Mouse (Mus musculus): ENCODE results near the gene Obscn. TPM values are rescaled to one million over a fixed set of nuclear protein-coding genes. Genes with fewer than 3 reads are reported as not detected.

Gene Obscn
- total and polyA plus RNA-seq, 2 experiments from 2014 or later: 107 to 245 TPM

- ATAC-seq (ENCODE audit: insufficient read depth, low read depth) (no peak), DNase-seq (ENCODE audit: low spot score) (no peak)
- H3K9me3 ChIP-seq (replicated peaks; ENCODE audit: control insufficient read depth, low read length): no peaks in the 10 kb centered on the region
- no peak overlapping the region for H3K27ac ChIP-seq (ENCODE audit: low read depth)
- H3K27me3 ChIP-seq (ENCODE audit: control insufficient read depth, insufficient read depth, low read length): peaks cover 21% of the 10 kb centered on the region
- peak overlapping the region; percentile 76 for H3K4me2 ChIP-seq (ENCODE audit: low read depth, low read length)
- H3K9ac ChIP-seq (replicated peaks; ENCODE audit: low read depth, low read length): 0 out of 2 replicates have a peak overlapping the region, but pooled peaks have one; percentile 16
- H3K4me3 ChIP-seq (ENCODE audit: low read depth, low read length): peak overlapping the region; percentile 11; the same call in 1 of the 2 replicates
- TF ChIP-seq CTCF (IDR thresholded peaks at IDR 0.05; ENCODE audit: low read depth) (no peak), EP300 (IDR thresholded peaks at IDR 0.05; ENCODE audit: low read depth) (no peak)
- peaks cover 48% of the 10 kb centered on the region for H3K36me3 ChIP-seq (replicated peaks; ENCODE audit: control insufficient read depth, insufficient read depth, low read length)
- H3K4me1 ChIP-seq (ENCODE audit: control insufficient read depth, insufficient read depth): peaks cover 25% of the 10 kb centered on the region
- WGBS: 14% methylated on average over 33 of the region's 35 CpGs
Measured at GRCm38 (mm10) chr11:59134373-59134997, 1.7 kb downstream of the Obscn start.

- Histone ChIP-seq H3K4me3 (ENCODE audit: low read depth, low read length) (no peak overlapping the region), H3K9me3 (replicated peaks; ENCODE audit: control insufficient read depth, low read length) (no peaks in the 10 kb centered on the region), H3K4me1 (ENCODE audit: control insufficient read depth, insufficient read depth) (peaks cover 14% of the 10 kb centered on the region; the same call in 1 of the 2 replicates), H3K27me3 (ENCODE audit: control insufficient read depth, insufficient read depth, low read length) (peaks cover 21% of the 10 kb centered on the region), H3K4me2 (ENCODE audit: low read depth, low read length) (no peak overlapping the region), H3K36me3 (replicated peaks; ENCODE audit: control insufficient read depth, insufficient read depth, low read length) (peaks cover 57% of the 10 kb centered on the region), H3K9ac (replicated peaks; ENCODE audit: low read depth, low read length) (no peak overlapping the region), H3K27ac (ENCODE audit: low read depth) (no peak overlapping the region)
- WGBS: 74% methylated on average over 2 of the region's 3 CpGs
- DNase-seq (ENCODE audit: low spot score) (no peak), ATAC-seq (ENCODE audit: insufficient read depth, low read depth) (no peak)
- TF ChIP-seq EP300 (IDR thresholded peaks at IDR 0.05; ENCODE audit: low read depth): no peak
- no peak for TF ChIP-seq CTCF (IDR thresholded peaks at IDR 0.05; ENCODE audit: low read depth)
Measured at GRCm38 (mm10) chr11:59132065-59132464, 4.1 kb downstream of the Obscn start.

- ATAC-seq (ENCODE audit: insufficient read depth, low read depth) (no peak), DNase-seq (ENCODE audit: low spot score) (no peak)
- peaks cover 21% of the 10 kb centered on the region for H3K27me3 ChIP-seq (ENCODE audit: control insufficient read depth, insufficient read depth, low read length)
- no peak overlapping the region for H3K4me3 ChIP-seq (ENCODE audit: low read depth, low read length)
- WGBS: 74% methylated on average over 18 of the region's 18 CpGs
- H3K27ac ChIP-seq (ENCODE audit: low read depth): no peak overlapping the region
- no peak overlapping the region for H3K9ac ChIP-seq (replicated peaks; ENCODE audit: low read depth, low read length)
- TF ChIP-seq EP300 (IDR thresholded peaks at IDR 0.05; ENCODE audit: low read depth): no peak
- no peak for TF ChIP-seq CTCF (IDR thresholded peaks at IDR 0.05; ENCODE audit: low read depth)
- 0 out of 2 replicates have a peak, but pooled peaks cover 9% of the 10 kb centered on the region for H3K4me1 ChIP-seq (ENCODE audit: control insufficient read depth, insufficient read depth)
- H3K36me3 ChIP-seq (replicated peaks; ENCODE audit: control insufficient read depth, insufficient read depth, low read length): peaks cover 62% of the 10 kb centered on the region
- H3K9me3 ChIP-seq (replicated peaks; ENCODE audit: control insufficient read depth, low read length): no peaks in the 10 kb centered on the region
- no peak overlapping the region for H3K4me2 ChIP-seq (ENCODE audit: low read depth, low read length)
Measured at GRCm38 (mm10) chr11:59131348-59131919, 4.8 kb downstream of the Obscn start.

GRCm38 (mm10) chr11:59130782-59131181 lies 5.4 kb downstream of the Obscn start:
- peak; percentile 45; the same call in 1 of the 2 replicates for ATAC-seq (ENCODE audit: insufficient read depth, low read depth)
- no peak for DNase-seq (ENCODE audit: low spot score)
- no peak for TF ChIP-seq EP300 (IDR thresholded peaks at IDR 0.05; ENCODE audit: low read depth)
- TF ChIP-seq CTCF (IDR thresholded peaks at IDR 0.05; ENCODE audit: low read depth): no peak
- Histone ChIP-seq H3K9me3 (replicated peaks; ENCODE audit: control insufficient read depth, low read length) (no peaks in the 10 kb centered on the region), H3K4me2 (ENCODE audit: low read depth, low read length) (no peak overlapping the region), H3K27ac (ENCODE audit: low read depth) (no peak overlapping the region), H3K27me3 (ENCODE audit: control insufficient read depth, insufficient read depth, low read length) (peaks cover 15% of the 10 kb centered on the region), H3K4me1 (ENCODE audit: control insufficient read depth, insufficient read depth) (0 out of 2 replicates have a peak, but pooled peaks cover 6% of the 10 kb centered on the region), H3K36me3 (replicated peaks; ENCODE audit: control insufficient read depth, insufficient read depth, low read length) (peaks cover 67% of the 10 kb centered on the region), H3K9ac (replicated peaks; ENCODE audit: low read depth, low read length) (no peak overlapping the region), H3K4me3 (ENCODE audit: low read depth, low read length) (no peak overlapping the region)
- 57% methylated on average over 9 of the region's 9 CpGs for WGBS

GRCm38 (mm10) chr11:59105945-59106344 lies 30.3 kb downstream of the Obscn start:
- peaks cover 74% of the 10 kb centered on the region for H3K36me3 ChIP-seq (replicated peaks; ENCODE audit: control insufficient read depth, insufficient read depth, low read length)
- TF ChIP-seq CTCF (IDR thresholded peaks at IDR 0.05; ENCODE audit: low read depth): no peak
- TF ChIP-seq EP300 (IDR thresholded peaks at IDR 0.05; ENCODE audit: low read depth): no peak
- H3K4me2 ChIP-seq (ENCODE audit: low read depth, low read length): no peak overlapping the region
- no peak overlapping the region for H3K4me3 ChIP-seq (ENCODE audit: low read depth, low read length)
- no peaks in the 10 kb centered on the region for H3K9me3 ChIP-seq (replicated peaks; ENCODE audit: control insufficient read depth, low read length)
- no peak overlapping the region for H3K27ac ChIP-seq (ENCODE audit: low read depth)
- no peaks in the 10 kb centered on the region for H3K27me3 ChIP-seq (ENCODE audit: control insufficient read depth, insufficient read depth, low read length)
- no peaks in the 10 kb centered on the region for H3K4me1 ChIP-seq (ENCODE audit: control insufficient read depth, insufficient read depth)
- no peak overlapping the region for H3K9ac ChIP-seq (replicated peaks; ENCODE audit: low read depth, low read length)
- ATAC-seq (ENCODE audit: insufficient read depth, low read depth) (no peak), DNase-seq (ENCODE audit: low spot score) (no peak)
- WGBS: 92% methylated on average over 5 of the region's 5 CpGs

Measured in heart, postnatal 0 days (tissue).